Mouse (Mus musculus): Measurements from ENCODE around the gene Eef1akmt4.
A peak's percentile ranks its signal among the peaks of the same experiment; 100 is the strongest.

DNA sequence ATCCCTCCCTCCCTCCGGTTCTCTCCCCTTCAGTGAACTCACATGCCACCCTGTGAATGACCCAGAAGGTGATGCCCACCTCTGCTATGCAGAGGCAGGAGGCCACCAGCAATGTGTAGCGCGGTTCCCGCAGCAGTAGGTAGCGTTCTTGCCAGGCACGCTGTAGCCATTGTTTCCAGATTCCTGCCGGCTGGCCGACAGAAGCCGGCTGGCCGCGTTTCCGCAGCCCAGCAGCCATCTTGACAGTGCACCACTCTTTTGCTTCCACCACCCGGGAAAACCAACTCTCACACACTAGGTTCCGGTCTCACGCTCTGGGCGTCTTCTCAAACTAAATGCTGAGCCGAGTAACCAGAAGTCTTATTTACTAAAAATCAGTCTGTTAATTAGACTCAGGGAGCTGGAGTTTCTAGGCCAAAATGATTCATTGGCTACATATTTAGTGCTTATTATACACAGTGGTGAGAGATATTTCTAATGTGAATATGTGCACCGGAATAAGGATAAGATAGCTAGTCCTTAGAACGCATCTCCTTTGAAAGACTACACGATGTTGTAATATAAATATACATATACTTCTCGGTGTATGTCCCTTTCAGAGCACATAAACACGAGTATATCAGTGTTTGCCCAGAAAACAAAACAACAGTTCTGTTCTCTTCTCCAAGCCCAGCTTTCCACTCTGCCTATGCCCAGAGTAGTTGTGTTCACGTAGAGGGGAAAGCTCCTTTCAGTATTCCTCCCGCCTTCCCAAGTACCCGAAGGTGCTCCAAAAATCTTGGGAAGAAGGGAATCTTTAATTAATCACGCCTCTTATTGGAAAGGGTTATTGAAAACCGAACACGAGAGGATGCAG lies 664 bp upstream of the Eef1akmt4 start:
- no peak for TF ChIP-seq CTCF (IDR thresholded peaks at IDR 0.05; ENCODE audit: borderline replicate concordance, insufficient read depth, low read length)
- peak; percentile 99 for TF ChIP-seq POLR2A (IDR thresholded peaks at IDR 0.05; ENCODE audit: low read depth, low read length)
